Mouse (Mus musculus): ENCODE measurements at regions not wholly inside any gene's neighbourhood (a gene's known extent, or its start where the extent isn't known, plus 50 kb on each side); places are given as distances from the start of the nearest gene placed in this dataset.

- no peak overlapping the region for H3K9ac ChIP-seq (ENCODE audit: insufficient read depth, low read depth)
- in situ Hi-C loops (cut with MboI; ENCODE audit: low pct_ligation_motif_present, low pct_unique_long_range_greater_than_20kb, low sequenced_read_pairs) = no loop called here
- TF ChIP-seq MXI1 (IDR thresholded peaks at IDR 0.05; ENCODE audit: low read depth, low read length) (no peak), SMC3 (IDR thresholded peaks at IDR 0.05; ENCODE audit: low read depth, low read length) (no peak), ZKSCAN1 (IDR thresholded peaks at IDR 0.05; ENCODE audit: borderline replicate concordance, low read depth, low read length) (no peak), EP300 (IDR thresholded peaks at IDR 0.05; ENCODE audit: low read length) (0 out of 2 replicates have a peak, but pooled peaks have one; percentile 24)
- no peaks in the 10 kb centered on the region for H3K36me3 ChIP-seq (replicated peaks in 1 of 2; ENCODE audit: control insufficient read depth in 1 of 2, insufficient read depth in 1 of 2, low read length in 1 of 2)
- no peaks in the 10 kb centered on the region for H3K9me3 ChIP-seq (replicated peaks; ENCODE audit: low read length)
- H3K27me3 ChIP-seq (replicated peaks) = no peaks in the 10 kb centered on the region
- H3K27ac ChIP-seq (ENCODE audit: insufficient read depth, low read depth) = no peak overlapping the region
- H3K79me2 ChIP-seq (replicated peaks; ENCODE audit: control insufficient read depth, extremely low read depth, insufficient read depth, poor library complexity, severe bottlenecking) = no peaks in the 10 kb centered on the region
- no peak overlapping the region for H3K4me3 ChIP-seq (replicated peaks in 1 of 3; ENCODE audit: low read depth in 2 of 3, low read length in 2 of 3, poor library complexity in 1 of 3)
- peaks cover 4 to 8% of the 10 kb centered on the region in 2 experiments; a peak in 1 of 4 replicates for H3K4me1 ChIP-seq (ENCODE audit: control insufficient read depth in 1 of 2, insufficient read depth in 2 of 2)
- dilution Hi-C loops (cut with MboI; ENCODE audit: extremely low pct_ligation_motif_present, extremely low pct_unique_long_range_greater_than_20kb, low sequenced_read_pairs) = no loop called here
- no peak for DNase-seq (ENCODE audit: extremely low read depth)
- H3K4me2 ChIP-seq (ENCODE audit: insufficient read depth, low read depth, poor library complexity, severe bottlenecking) = peak overlapping the region; percentile 50; the same call in 1 of the 2 replicates
These were observed 204.2 kb downstream of the Nrp2 start for GRCm38 (mm10) chr1:62907243-62907642.

Measured in CH12.LX (cell line).